Mouse (Mus musculus) left cerebral cortex, postnatal 36 days (tissue): ENCODE results near the gene Gm2237. TPM values are rescaled to one million over a fixed set of nuclear protein-coding genes. Genes with fewer than 3 reads are reported as not detected.
"Not testable (repeated sequence)": the region's sequence is repeated elsewhere in the genome, so short reads cannot be mapped to it uniquely, and the experiment has no call there.

ENCODE experiments used
- DNase-seq, 2 experiments: peaks; one replicate each; pipeline ENCODE4 v3.0.0; 2021 to 2022; ENCODE audit warnings: low spot score in 2 of 2, mixed read lengths in 1 of 2
- intact Hi-C: fragments of 180-260 bp; cut with DNase I; formaldehyde crosslinking; loops from one replicate; pipeline ENCODE4 v1.15.1; 2025
- total RNA-seq, 2 experiments: library from RNA; stranded (reverse); gene quantifications; 2 replicates each; pipeline ENCODE4 v1.2.3; 2021

Gene Gm2237
- 1 to 10 TPM; 2.4 to 2.9 TPM for total RNA-seq

GRCm38 (mm10) chr14:19584804-19585667, at the start of gene Gm2237:
Gm2237 (minus strand) TSS chr14:19585135.
- peak; percentile 10 to 15 for DNase-seq
- intact Hi-C loops: not testable (repeated sequence)

DNA sequence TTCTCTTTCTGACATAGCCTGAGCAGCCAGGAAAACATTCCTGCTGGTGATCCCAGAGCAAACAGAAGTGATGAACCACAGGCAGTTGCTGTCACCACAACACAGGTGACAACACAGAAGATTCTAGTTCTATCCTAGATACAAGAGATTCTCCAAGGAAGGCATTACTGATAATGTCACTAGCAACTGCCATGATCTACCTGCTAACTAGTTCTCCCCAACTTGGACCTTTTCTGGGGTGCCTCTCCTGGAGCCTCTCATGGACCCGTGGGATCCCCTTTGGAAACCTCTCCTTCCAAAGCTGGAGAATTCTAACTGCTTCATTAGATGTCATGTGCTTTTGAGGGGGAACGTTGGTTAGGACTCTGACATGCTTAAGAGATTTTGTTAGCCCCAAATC, 17.5 kb upstream of the Gm2237 start, which contains the start of gene Gm5458:
Gene Gm5458 (minus strand): TSS at position 101 of the 400 bp plus-strand sequence.
- DNase-seq, intact Hi-C loops: not testable (repeated sequence)

- intact Hi-C loops, DNase-seq: not testable (repeated sequence)
Measured at GRCm38 (mm10) chr14:19549863-19550262, 35.1 kb downstream of the Gm2237 start, which contains the start of gene Gm2244. Gm2244 (minus strand) TSS chr14:19549963.

Other genes starting within 250 kb of the Gm2237 start
- gene Gm21738, start 166.2 kb downstream of the Gm2237 start, total RNA-seq: not detected
- not detected for gene Gm2244, start 35.2 kb downstream of the Gm2237 start, total RNA-seq
- not detected for gene Gm5458, start 17.4 kb upstream of the Gm2237 start, total RNA-seq
- 1 to 10 TPM; 1.9 to 2.5 TPM for gene Nid2, start 166.1 kb upstream of the Gm2237 start, total RNA-seq
- gene Rtraf, start 238.7 kb upstream of the Gm2237 start, total RNA-seq: 10 to 100 TPM; 41.5 to 44.0 TPM